Mouse (Mus musculus) thymus, postnatal 0 days (tissue): Measurements from ENCODE around the gene 6330409D20Rik. TPM values are rescaled to one million over a fixed set of nuclear protein-coding genes. Genes with fewer than 3 reads are reported as not detected.

Experiments used
- DNase-seq: peaks from one replicate; pipeline ENCODE4 v3.0.0-alpha.2; 2015; ENCODE audit warnings: low spot score
- polyA plus RNA-seq: library from polyadenylated mRNA; unstranded; fragments of >200 nt; fragmentation: Nextera tagmentation; extraction: Ambion mirVana; gene quantifications from 2 replicates; pipeline ENCODE4 v1.2.1, GENCODE M21; 2015

Gene 6330409D20Rik
- 0.26 and 0.44 TPM in 2 replicates for polyA plus RNA-seq

DNA sequence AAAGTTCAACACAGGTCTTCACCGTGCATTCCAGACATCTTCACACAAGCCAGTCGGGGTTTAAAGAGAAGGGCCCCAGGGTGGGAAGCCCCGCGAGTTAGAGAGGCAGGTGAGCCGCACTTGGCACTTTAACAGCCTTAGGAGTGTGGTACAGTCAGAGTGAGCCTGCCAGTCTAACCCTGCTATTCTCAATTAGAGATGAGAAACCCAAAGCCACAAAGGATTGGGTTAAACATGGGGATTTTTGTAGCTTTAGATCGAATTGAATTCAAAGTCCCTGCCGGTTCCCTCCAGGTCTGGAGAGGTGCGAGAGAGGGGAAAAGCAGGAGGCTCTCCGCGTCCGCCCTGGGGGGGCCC, at the start of gene 6330409D20Rik:
Gene 6330409D20Rik (minus strand): TSS at position 101 of the 357 bp plus-strand sequence.
- DNase-seq = no peak

DNA sequence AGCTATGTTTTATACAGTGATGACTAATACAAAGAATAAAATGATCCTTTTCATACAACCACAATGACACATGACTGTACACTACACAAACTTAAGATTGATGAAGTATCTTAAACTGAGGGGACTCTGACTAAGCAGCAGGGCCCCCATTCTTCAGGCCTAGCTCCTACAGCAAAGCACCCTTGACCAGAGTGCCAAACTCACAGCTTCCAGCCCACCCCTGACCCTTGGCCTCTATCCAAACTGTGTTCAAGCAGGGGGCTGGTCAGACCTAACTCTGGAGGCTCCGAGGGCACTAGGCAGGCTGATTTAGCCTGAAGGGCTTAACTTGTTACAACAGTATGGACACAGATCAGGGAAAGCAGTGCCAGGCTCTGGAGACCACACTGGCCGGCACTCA, 47.8 kb upstream of the 6330409D20Rik start:
- no peak for DNase-seq

DNA sequence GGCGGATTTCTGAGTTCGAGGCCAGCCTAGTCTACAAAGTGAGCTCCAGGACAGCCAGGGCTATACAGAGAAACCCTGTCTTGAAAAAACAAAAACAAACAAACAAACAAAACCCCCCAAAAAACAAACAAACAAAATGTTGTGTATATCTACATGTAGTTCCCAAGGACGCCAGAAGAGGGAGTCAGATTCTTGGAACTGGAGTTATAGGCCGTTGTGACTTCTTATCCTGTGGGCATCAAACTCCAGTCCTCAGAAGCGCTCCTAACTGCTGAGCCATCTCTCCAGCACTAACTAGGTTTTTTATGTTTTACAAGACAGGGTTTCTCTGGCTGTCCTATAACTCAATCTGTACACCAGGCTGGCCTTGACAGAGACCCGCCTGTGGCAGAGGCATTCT, 46.4 kb upstream of the 6330409D20Rik start:
- DNase-seq = no peak

DNA sequence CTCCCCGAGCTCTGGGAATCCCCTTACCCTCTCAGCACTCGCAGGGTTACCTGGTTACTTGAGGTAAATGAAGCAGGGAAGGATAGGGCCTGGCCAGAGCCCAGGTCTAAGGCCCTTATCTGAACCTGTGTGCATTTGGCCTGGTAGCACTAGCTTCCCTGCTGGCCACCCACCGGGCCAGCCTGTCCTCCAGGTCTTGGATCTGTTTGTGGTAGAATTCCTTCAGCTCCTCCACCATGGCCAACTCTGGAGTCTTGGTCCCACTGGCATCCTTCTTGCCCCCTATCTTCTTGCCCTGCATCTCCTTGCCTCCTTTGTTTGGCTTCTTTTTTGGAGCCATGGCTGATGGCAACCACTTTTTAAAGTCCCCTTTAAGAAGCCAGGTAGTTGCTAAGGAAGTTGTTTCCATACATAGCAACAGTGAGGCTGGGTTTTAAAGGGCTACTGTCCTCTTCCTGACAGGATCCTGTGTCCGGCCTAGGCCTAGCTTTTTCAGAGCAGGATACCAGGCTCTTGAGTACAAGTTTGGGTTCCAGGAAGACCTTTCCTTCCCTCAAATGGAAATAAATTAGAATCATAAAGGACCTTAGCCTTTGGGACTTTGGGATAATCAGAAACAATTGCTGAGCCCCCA, 43.3 kb upstream of the 6330409D20Rik start, which contains the start of gene Cfap157:
Gene Cfap157 (minus strand): TSS at position 381 of the 634 bp plus-strand sequence.
- DNase-seq = no peak

DNA sequence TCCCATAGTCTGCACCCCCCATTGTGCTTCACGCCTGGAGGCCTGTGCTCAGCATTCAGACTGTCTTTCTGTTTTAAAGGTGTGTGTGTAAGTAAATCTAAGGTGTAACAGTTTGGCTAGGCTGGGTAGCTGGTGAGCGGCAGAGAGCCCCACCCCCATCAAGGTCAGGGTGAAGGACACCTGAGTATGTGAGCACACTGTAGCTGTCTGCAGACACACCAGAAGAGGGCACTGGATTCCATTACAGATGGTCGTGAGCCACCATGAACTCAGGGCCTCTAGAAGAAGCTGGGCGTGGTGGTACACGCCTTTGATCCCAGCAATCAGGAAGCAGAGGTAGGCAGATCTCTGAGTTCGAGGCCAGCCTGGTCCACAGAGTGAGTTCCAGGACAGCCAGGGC, 40.9 kb upstream of the 6330409D20Rik start:
- no peak for DNase-seq

DNA sequence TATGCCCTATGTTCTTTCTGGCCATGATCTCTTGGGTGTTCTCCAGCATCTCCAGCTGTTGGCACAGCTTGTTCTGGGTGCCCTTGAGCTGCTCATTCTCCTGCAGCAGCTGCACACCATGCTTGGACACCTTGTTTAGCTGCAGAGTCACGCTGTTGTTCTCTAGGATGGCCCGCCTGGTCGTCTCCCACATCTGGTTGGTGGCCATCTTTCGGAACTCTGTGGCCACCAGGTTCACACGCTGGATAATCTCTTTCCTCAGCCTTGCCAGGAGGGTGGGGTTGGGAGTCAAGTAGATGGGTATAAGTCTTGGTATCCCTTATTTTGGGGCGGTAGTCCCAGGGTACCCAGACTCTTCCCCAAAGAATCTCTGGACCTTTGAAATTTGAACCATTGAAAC, 38.9 kb upstream of the 6330409D20Rik start:
- DNase-seq = no peak

DNA sequence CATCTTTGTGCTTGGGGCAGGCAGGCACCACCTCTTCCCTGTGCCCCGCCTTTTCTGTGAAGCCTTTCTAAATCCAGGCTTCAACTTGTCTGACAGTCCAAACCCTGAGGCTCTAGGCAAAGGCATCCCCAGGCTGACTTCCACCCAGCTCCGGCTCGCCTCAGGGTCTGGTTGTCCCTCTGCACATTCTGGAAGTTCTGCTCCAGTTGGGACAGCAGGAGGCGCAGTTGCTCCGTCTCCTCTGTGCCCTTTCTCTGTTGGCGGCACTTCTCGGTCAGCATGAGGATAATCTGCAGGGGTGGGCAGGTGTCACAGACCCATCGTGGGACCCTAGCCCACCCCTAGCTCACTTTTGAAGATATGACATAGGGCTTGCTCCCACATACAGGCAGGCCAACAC, 38.3 kb upstream of the 6330409D20Rik start:
- DNase-seq = peak; percentile 40

DNA sequence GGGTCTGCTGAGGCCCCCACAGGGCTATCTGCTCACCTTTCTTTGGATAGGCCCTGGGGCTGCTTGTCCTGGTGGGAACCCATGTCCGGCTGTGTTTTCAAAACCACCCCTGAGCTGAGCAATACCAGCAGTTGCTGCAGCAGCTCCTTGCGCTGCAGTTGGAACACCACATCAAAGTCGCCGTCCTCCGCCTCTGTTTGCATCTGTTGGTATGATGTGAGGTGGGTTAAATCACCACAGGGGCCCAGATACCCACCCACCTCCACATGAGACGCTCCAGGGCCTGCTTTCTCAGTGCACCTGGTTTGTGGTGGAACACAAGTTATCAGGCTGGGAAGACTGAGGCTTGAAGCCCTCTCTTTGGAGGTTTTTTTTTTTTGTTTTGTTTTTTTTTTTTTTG, 37.3 kb upstream of the 6330409D20Rik start:
- peak; percentile 93 for DNase-seq

DNA sequence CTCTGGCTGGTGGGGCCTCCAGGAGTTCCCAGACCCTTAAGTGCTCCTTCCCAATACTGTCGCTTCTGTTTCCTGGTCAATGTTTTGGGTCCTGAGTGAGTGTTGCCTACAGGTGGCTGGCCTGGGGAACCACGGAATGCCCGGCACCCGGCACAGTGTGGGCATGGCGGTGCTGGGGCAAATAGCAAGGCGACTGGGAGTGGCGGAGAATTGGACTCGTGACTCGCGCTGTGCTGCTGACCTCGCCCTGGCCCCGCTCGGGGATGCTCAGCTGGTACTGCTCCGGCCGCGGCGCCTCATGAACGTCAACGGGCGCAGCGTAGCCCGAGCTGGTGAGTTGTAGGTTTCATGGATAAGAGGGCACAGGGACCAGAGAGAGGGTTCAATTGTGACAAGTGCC, 35.4 kb upstream of the 6330409D20Rik start:
- DNase-seq = no peak

DNA sequence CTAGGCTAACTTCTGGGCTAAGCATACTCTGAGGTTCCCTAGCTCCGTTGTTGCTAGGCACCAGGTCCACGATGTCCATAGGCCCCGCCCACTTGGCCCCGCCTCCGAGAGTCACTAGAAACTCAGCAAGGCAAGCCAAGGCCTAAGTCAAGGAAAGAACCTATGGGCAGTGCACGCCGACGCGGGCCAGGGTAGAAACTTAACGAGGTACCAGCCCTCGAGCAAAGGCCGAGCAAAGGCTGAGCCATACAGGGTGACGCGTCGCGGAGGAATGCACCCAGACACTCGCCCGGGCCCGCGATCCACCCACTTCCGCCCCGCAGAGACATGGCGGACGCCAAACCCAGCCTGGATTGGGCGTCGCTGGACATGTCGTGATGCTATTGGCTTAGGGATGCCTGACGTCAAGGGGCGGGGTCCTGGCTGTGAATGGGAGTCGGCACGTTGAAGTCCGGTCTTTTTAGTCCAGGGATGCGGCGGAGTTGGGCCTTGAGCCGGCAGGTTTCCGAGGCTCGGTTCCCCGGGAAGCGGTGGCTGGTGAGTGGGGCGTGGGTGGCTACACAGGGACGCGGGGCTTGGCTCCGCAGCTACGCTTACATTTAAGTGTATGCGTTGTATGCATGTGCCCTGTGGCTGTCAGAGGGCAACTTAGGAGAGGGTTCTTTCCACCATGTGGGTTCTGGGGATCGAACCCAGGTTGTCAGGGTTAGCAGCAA, 34.7 kb upstream of the 6330409D20Rik start, which contains the start of the genes Ttc16 and Ptrh1:
Gene Ttc16 (minus strand): TSS at position 275 of the 716 bp plus-strand sequence.
Gene Ptrh1 (plus strand): TSS at position 428 of the 716 bp plus-strand sequence.
- DNase-seq = peak; percentile 97

DNA sequence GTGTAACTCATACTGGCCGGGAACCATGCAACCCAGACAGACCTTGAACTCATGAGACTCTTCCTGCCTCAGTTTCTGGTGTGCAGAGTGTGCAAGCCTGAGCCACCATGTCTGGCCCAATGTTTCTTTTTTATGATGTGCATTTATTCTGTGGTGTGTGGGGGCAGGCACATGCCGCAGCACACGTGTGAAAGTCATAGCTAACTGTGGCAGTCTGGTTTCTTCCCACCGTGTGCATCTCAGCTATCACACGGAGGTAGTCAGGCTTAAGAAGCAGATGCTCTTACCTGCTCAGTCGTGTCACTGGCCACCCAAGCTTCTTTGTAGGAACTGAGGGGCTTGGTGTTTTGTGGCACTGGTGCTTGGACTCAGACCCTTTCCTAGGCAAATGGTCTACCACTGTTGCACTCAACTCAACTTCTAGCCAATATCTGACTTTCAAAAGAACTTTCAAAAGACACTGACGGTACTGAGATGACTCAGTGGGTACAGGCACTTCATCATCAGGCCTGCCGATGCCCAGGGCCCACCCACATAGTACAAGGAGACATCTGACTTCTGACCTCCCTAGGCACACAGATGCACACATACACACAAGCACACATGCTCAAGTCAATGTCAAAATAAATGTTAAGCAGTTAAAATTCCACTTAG, 31.9 kb upstream of the 6330409D20Rik start:
- no peak for DNase-seq

DNA sequence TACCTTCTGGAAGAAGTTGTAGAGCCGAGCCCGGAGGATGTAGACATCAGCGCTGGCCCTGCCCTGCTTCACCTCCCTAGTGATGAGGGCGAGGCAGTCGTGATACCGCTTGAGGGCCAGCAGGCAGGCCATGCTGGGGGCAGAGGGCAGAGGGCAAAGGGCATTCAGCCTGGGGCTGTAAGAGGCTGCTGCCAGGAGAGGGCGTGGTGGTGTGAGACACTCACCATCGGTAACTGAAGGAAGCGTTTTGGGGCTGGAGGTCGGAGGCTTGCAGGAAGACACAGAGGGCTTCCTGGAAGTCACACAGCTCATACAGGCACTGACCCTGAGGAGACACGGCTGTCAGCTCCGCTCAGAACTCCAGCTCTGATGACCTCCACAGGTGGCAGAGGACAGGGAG, 31.1 kb upstream of the 6330409D20Rik start:
- DNase-seq = no peak

DNA sequence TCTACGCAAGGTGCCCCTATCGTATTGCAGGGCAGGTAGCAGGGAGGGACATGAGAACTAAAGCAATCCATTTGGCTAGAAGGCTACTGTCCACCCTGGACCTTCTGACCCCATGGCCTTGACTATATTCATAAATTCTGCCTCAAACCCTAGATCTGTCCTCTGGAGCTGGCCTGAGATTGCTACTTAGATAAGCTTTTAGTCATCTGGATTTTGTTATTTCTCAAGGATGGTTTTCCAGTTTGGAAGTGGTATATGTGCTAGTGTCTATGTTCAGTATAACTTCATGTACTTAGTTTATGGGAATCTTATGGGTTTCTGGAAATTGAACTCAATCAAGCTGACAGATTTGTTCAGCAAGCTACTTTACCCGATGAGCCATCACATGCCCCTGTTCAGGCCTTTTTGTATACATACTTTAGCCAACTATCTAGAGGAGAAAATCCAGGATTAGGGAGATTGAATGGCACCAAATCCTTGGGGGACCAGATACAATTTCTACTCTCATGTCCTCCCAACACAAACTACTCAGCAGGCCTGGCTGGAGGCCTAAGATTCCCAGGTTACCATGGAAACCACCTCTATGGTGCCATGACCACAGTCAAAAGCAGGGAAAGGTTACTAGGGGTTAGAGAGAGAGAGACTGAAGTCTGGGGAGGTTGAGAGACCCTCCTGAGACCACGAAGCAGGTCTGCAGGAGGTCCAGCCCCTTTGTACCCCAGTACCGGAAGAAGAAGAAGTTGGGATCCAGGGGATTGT, 28.7 kb upstream of the 6330409D20Rik start:
- no peak for DNase-seq

DNA sequence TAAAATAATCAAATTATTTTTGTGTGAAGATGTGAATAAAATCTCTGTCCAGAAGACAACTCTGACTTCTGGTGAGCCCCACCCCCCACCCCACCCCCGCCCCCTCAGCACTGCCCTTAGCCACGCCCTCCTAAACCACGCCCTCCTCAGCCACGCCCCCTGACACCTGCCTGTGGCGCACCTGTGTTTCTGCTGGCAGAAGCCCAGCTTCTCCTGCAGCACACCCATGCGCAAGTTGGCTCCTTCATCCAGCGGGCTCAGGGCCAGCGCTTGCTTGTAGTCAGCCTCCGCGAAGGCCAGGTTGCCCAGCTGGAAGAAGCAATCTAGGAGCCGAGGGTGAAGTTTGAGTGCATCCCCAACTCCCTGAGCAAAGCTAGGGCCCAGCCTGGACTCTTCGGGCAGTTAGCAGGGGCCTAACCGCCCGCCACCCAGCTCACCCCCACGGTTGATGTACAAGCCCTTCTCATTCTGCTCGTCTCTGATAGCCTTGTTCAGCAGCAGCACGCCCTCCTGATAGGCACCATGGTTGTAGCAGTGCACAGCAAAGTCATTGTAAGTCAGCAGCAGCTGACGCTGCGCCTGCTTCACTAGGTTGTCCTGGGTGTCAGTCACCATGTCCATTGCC, 28.0 kb upstream of the 6330409D20Rik start:
- no peak for DNase-seq

DNA sequence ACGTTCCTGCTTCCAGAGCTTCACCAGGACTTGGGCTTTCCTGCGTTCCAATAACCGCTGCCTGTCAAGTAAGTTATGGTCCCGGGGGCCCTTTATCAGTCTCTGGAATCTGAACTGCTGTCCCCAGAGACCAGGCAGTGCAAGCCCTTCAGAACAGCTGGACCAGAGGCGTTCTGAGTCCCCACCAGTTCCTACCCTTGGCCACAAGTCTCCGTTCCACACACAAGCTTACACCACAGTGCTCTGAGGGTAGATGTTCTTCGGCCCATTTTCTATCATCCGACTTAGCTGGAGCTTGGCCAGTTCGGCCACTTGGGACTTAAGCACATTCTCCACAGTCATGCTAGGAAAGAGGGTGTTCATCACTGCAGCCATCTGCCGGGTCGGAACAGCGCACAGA, 26.4 kb upstream of the 6330409D20Rik start:
- DNase-seq = no peak

DNA sequence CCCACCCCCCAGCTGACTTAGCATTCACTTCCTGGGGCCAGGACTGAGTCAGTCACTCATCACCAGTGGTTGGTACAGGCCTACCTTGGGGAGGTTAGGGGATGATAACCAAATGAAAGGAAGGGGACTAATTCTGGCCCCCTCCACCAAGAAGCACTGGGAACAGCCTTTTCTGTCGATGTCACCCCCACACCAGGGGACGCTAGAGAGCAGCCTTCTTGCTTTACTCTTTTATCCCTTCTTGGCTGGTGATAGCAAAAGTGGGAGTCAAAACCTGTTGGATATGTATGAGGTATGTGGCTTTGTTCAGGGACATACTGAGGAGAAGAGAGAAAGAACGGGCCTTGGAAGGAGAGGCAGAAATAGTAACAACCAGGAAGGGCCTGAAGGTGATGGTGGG, 22.5 kb upstream of the 6330409D20Rik start:
- no peak for DNase-seq

DNA sequence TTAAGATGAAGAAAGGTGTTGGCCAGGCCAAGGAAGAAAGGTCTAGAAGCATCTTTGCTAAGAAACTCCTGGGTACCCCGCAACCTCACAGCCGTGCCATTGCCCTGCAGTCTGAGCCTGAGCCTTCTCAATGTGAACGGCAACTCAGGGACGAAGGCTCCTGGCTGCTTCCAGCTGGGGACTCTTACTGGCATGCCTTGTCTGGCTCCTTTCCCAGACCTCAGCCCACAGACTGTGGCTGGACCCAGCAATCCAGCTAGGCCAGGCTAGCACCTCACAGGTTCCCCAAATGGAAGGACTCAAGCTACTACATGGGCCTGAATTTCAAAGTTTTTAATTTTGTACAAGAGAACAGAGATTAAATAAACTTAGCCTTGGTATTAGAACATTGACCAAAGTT, 21.0 kb upstream of the 6330409D20Rik start:
- no peak for DNase-seq

DNA sequence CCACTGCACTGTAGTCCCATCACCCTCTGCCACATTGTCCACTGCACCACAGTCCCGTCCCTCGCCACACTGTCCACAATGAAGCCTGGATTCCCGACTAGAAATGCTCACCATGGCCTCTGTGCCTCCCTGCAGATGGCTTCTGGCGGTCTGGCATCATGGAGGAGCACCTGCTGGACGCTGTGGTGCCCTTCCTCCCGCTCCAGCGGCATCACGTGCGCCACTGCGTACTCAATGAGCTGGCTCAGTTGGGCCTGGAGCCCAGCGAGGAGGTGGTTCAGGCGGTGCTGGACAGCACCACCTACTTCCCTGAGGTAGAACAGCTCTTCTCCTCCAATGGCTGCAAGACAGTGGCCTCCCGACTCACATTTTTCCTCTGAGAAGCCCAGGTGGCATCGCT, 20.5 kb upstream of the 6330409D20Rik start:
- DNase-seq = no peak

DNA sequence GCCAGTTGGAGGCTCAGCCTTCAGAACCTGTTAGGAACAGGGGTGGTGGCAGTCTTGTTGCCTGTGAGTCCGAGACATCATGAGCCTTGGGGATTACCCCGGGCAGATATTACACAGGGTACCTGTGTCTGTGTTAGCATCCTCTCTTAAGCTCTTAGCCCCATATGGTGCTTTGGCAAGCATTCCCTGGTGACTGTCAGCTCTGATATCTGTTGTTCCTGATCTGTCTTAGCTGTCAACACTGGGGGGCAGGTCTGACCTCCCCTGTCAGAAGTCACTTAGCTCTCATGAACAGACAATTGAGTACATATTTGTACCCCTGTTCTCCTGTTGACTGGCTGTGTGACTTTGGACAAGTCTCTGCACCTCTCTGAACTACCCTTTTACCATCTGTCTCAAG, 18.2 kb upstream of the 6330409D20Rik start:
- no peak for DNase-seq

DNA sequence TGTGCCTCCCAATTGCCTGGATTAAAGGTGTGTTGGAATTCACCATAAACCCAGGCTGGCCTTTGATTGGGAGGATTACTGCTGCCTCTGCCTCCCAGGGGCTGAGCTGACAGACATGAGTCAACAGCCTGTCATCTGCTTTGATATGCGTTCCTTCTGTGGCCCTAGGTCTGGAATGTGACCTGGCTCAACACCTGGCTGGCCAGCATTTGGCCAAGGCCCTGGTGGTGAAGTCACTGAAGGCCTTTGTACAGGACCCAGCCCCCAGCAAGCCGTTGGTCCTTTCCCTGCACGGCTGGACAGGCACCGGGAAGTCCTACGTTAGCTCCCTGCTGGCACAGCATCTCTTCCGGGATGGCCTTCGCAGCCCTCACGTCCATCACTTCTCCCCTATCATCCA, 17.7 kb upstream of the 6330409D20Rik start:
- DNase-seq = no peak
